Mouse (Mus musculus): Measurements from ENCODE around the gene Rab3gap2. TPM values are rescaled to one million over a fixed set of nuclear protein-coding genes. Genes with fewer than 3 reads are reported as not detected.

The Rab3gap2 gene
- polyA plus RNA-seq, 1 experiment from 2014 or later: 31.5 TPM

DNA sequence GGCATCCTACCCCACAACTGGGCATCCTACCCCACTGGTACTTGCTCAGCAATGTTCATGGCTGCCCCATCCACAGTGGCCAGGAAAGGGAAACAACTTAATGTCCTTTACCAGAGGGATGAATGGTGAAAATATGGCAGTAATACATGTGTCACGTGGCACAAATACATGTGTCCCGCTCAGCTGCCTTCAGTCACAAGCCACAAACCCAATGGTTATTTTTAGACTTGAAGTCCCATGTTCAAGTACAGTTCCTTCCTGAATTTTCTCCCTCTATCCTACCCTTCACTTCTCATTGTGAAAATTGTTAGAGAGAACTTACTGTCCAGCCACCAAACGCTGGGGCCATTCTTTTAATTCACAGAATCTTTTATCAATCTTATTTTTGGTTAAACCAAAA is 7.6 kb upstream of the Rab3gap2 start:
- Histone ChIP-seq H3K9me3 (ENCODE audit: control insufficient read depth, low read length) (no peaks in the 10 kb centered on the region), H3K4me1 (ENCODE audit: control insufficient read depth, insufficient read depth, low read length) (no peaks in the 10 kb centered on the region), H3K27ac (ENCODE audit: low read depth, low read length) (no peak overlapping the region), H3K27me3 (ENCODE audit: control insufficient read depth, insufficient read depth, low read length) (no peaks in the 10 kb centered on the region), H3K36me3 (ENCODE audit: control insufficient read depth, insufficient read depth, low read length) (no peaks in the 10 kb centered on the region), H3K4me2 (ENCODE audit: low read depth, low read length) (no peak overlapping the region), H3K9ac (replicated peaks; ENCODE audit: low read depth, low read length) (no peak overlapping the region), H3K4me3 (ENCODE audit: low read depth, low read length) (no peak overlapping the region)
- no peak for ATAC-seq (ENCODE audit: low read depth)
- WGBS: 82% methylated on average over 3 of the region's 3 CpGs

DNA sequence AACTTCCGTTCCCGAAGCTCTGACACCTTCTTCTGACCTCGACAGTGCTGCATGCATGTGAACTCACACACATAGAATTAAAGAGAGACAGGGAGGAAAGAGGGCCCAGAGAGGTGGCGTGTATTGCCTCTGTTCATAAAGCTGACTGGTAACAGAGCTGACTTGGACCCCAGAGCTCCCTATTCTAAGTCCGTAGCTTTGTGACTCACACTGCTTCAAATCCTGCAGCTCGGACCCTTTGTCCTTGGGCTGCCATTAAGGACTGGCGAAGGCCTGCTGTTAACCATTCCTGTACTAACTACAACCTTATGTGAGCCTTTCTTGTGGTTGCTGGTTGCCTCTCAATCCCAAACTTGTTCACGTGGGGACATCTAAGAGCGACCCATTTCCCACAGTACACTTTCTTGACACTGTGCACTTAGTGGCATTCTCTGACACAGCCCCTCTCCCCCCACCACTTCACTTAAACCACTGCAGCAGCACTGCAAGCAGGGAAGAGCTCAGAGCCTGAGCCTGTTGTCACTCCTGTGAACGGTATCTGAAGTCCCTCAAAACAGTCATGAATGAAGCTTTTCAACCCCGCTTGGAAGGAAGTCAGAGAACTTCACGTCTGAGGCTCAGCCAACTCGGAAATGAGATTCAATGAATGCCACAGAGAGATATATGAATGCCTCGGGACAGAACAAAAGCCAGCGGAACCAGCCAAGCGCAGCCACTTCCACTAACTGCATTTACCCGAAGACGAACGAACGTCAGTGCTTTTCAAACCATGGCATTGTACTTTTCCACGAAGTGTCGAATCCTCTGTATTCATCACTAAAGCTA is 3.1 kb upstream of the Rab3gap2 start:
- no peaks in the 10 kb centered on the region for H3K27me3 ChIP-seq (ENCODE audit: control insufficient read depth, insufficient read depth, low read length)
- no peak overlapping the region for H3K4me3 ChIP-seq (ENCODE audit: low read depth, low read length)
- WGBS: 31% methylated on average over 22 of the region's 22 CpGs
- peak overlapping the region; percentile 7; the same call in 1 of the 2 replicates for H3K4me2 ChIP-seq (ENCODE audit: low read depth, low read length)
- no peaks in the 10 kb centered on the region for H3K9me3 ChIP-seq (ENCODE audit: control insufficient read depth, low read length)
- peaks cover 13% of the 10 kb centered on the region for H3K4me1 ChIP-seq (ENCODE audit: control insufficient read depth, insufficient read depth, low read length)
- no peaks in the 10 kb centered on the region for H3K36me3 ChIP-seq (ENCODE audit: control insufficient read depth, insufficient read depth, low read length)
- peak overlapping the region; percentile 28; the same call in 1 of the 2 replicates for H3K27ac ChIP-seq (ENCODE audit: low read depth, low read length)
- peak; percentile 28; the same call in 1 of the 2 replicates for ATAC-seq (ENCODE audit: low read depth)
- no peak overlapping the region; the same call in 1 of the 2 replicates for H3K9ac ChIP-seq (replicated peaks; ENCODE audit: low read depth, low read length)

DNA sequence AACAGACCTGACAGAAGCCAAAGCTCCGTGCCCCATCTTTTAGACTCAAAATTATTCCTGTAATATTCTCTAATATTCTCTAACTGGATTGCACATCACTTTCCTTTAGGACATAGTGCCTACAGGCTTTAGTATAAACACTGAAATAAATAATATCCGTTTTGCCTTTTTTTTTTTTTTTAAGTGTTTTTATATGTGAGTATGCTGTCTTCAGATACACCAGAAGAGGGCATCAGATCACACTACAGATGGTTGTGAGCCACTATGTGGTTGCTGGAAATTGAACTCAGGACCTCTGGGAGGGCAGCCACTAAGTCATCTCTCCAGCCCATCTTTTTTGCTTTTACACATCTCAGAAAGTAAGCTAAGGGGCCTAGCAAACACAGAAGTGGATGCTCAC is 1.9 kb upstream of the Rab3gap2 start:
- H3K27ac ChIP-seq (ENCODE audit: low read depth, low read length): no peak overlapping the region
- no peak overlapping the region for H3K4me2 ChIP-seq (ENCODE audit: low read depth, low read length)
- no peak for ATAC-seq (ENCODE audit: low read depth)
- H3K4me1 ChIP-seq (ENCODE audit: control insufficient read depth, insufficient read depth, low read length): peaks cover 17% of the 10 kb centered on the region
- H3K4me3 ChIP-seq (ENCODE audit: low read depth, low read length): no peak overlapping the region
- WGBS: 84% methylated on average over 2 of the region's 2 CpGs
- no peaks in the 10 kb centered on the region for H3K27me3 ChIP-seq (ENCODE audit: control insufficient read depth, insufficient read depth, low read length)
- H3K9ac ChIP-seq (replicated peaks; ENCODE audit: low read depth, low read length): no peak overlapping the region
- H3K9me3 ChIP-seq (ENCODE audit: control insufficient read depth, low read length): no peaks in the 10 kb centered on the region
- no peaks in the 10 kb centered on the region for H3K36me3 ChIP-seq (ENCODE audit: control insufficient read depth, insufficient read depth, low read length)

GRCm38 (mm10) chr1:185203196-185203908 is 565 bp upstream of the Rab3gap2 start:
- Histone ChIP-seq H3K9me3 (ENCODE audit: control insufficient read depth, low read length) (no peaks in the 10 kb centered on the region), H3K36me3 (ENCODE audit: control insufficient read depth, insufficient read depth, low read length) (no peaks in the 10 kb centered on the region), H3K27ac (ENCODE audit: low read depth, low read length) (peak overlapping the region; percentile 55), H3K4me1 (ENCODE audit: control insufficient read depth, insufficient read depth, low read length) (peaks cover 17% of the 10 kb centered on the region), H3K4me2 (ENCODE audit: low read depth, low read length) (peak overlapping the region; percentile 94), H3K27me3 (ENCODE audit: control insufficient read depth, insufficient read depth, low read length) (no peaks in the 10 kb centered on the region), H3K4me3 (ENCODE audit: low read depth, low read length) (peak overlapping the region; percentile 89), H3K9ac (replicated peaks; ENCODE audit: low read depth, low read length) (peak overlapping the region; percentile 92)
- 4% methylated on average over 23 of the region's 23 CpGs for WGBS
- ATAC-seq (ENCODE audit: low read depth): 0 out of 2 replicates have a peak, but pooled peaks have one; percentile 0

DNA sequence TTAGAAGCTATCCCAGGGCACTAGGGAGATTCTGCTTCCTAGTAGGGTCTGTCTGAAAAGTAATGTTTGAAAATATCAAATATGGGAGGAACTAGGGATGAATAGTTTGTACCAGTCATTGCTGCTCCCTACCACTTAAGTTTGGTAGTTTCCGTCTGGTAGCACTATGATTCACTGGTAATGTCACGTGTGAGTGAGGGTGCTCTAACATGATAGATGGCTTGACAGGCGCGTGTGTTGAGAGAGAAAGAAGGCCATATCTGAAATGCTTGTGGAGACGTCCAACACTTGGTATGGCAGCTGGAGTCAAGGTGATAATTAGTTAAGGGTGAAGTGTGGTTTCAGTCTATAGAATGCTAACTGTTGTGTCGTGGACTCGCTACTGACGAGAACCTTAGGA is 1.2 kb downstream of the Rab3gap2 start:
- H3K4me1 ChIP-seq (ENCODE audit: control insufficient read depth, insufficient read depth, low read length): peaks cover 23% of the 10 kb centered on the region
- H3K9ac ChIP-seq (replicated peaks; ENCODE audit: low read depth, low read length): no peak overlapping the region
- 76% methylated on average over 8 of the region's 8 CpGs for WGBS
- H3K27ac ChIP-seq (ENCODE audit: low read depth, low read length): no peak overlapping the region
- H3K4me3 ChIP-seq (ENCODE audit: low read depth, low read length): peak overlapping the region; percentile 89; the same call in 1 of the 2 replicates
- no peaks in the 10 kb centered on the region for H3K36me3 ChIP-seq (ENCODE audit: control insufficient read depth, insufficient read depth, low read length)
- no peaks in the 10 kb centered on the region for H3K27me3 ChIP-seq (ENCODE audit: control insufficient read depth, insufficient read depth, low read length)
- H3K4me2 ChIP-seq (ENCODE audit: low read depth, low read length): peak overlapping the region; percentile 94
- H3K9me3 ChIP-seq (ENCODE audit: control insufficient read depth, low read length): no peaks in the 10 kb centered on the region
- ATAC-seq (ENCODE audit: low read depth): no peak

DNA sequence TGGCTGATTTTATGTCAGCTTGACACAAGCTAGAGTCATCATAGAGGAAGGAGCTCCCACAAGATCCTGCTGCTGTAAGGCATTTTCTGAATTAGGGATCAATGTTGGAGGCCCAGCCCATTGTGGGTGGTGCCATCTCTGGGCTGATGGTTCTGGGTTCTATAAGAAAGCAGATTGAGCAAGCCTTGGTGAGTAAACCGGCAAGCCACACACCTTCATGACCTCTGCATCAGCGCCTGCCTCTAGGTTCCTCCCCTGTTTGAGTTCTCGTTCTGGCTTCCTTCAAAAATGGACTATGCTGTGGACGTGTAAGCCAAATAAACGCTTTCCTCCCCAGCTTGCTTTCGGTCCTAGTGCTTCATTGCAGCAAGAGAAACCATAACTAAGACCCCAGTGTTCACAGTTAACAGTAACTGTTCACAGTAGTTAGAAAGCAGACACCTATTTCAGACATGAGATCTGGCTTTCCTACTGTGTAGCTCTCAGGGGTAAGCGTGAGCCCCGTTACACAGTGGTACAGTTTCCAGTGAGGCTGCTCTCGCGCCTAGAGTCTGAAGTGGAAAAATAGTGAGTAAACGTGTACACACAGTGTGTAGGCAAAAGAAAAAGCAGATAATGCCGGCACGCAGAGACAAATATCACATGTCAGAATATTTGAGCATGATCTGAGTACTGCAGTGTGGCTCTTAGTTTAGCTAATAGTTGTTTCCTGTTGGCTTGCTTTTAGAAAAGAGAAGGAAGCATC is 4.1 kb downstream of the Rab3gap2 start:
- Histone ChIP-seq H3K27ac (ENCODE audit: low read depth, low read length) (no peak overlapping the region), H3K4me3 (ENCODE audit: low read depth, low read length) (no peak overlapping the region), H3K4me1 (ENCODE audit: control insufficient read depth, insufficient read depth, low read length) (peaks cover 23% of the 10 kb centered on the region), H3K4me2 (ENCODE audit: low read depth, low read length) (no peak overlapping the region), H3K27me3 (ENCODE audit: control insufficient read depth, insufficient read depth, low read length) (no peaks in the 10 kb centered on the region), H3K9me3 (ENCODE audit: control insufficient read depth, low read length) (no peaks in the 10 kb centered on the region), H3K9ac (replicated peaks; ENCODE audit: low read depth, low read length) (no peak overlapping the region), H3K36me3 (ENCODE audit: control insufficient read depth, insufficient read depth, low read length) (no peaks in the 10 kb centered on the region)
- ATAC-seq (ENCODE audit: low read depth): no peak
- WGBS: 93% methylated on average over 13 of the region's 13 CpGs

DNA sequence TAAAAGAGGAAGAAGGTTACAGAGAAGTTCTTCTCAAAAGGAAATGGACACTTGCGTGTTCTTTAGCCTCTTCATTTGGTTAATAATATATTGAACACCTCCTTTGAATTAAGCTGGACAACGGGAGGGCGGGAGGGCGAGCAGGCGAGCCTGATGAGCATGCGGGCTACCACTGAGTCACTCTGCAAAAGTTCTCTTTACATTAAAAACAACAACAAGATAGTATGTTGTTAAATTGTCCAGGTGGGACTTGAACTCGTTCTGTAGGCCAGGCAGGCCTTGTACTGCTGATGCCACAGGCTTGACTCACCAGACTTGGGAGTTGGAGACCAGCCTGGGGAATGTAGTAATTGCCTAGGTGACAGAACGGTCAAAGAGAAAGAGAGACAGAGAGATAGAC is 4.8 kb downstream of the Rab3gap2 start:
- Histone ChIP-seq H3K36me3 (ENCODE audit: control insufficient read depth, insufficient read depth, low read length) (no peaks in the 10 kb centered on the region), H3K27me3 (ENCODE audit: control insufficient read depth, insufficient read depth, low read length) (no peaks in the 10 kb centered on the region), H3K4me1 (ENCODE audit: control insufficient read depth, insufficient read depth, low read length) (peaks cover 21% of the 10 kb centered on the region), H3K27ac (ENCODE audit: low read depth, low read length) (no peak overlapping the region), H3K9me3 (ENCODE audit: control insufficient read depth, low read length) (no peaks in the 10 kb centered on the region), H3K4me3 (ENCODE audit: low read depth, low read length) (no peak overlapping the region), H3K4me2 (ENCODE audit: low read depth, low read length) (no peak overlapping the region), H3K9ac (replicated peaks; ENCODE audit: low read depth, low read length) (no peak overlapping the region)
- WGBS: 91% methylated on average over 8 of the region's 8 CpGs
- ATAC-seq (ENCODE audit: low read depth): no peak

- Histone ChIP-seq H3K4me2 (ENCODE audit: low read depth, low read length) (no peak overlapping the region), H3K4me1 (ENCODE audit: control insufficient read depth, insufficient read depth, low read length) (peaks cover 18% of the 10 kb centered on the region), H3K27ac (ENCODE audit: low read depth, low read length) (no peak overlapping the region), H3K9me3 (ENCODE audit: control insufficient read depth, low read length) (no peaks in the 10 kb centered on the region), H3K9ac (replicated peaks; ENCODE audit: low read depth, low read length) (no peak overlapping the region), H3K27me3 (ENCODE audit: control insufficient read depth, insufficient read depth, low read length) (no peaks in the 10 kb centered on the region), H3K4me3 (ENCODE audit: low read depth, low read length) (no peak overlapping the region), H3K36me3 (ENCODE audit: control insufficient read depth, insufficient read depth, low read length) (no peaks in the 10 kb centered on the region)
- WGBS: 30% methylated on average over 8 of the region's 8 CpGs
- no peak for ATAC-seq (ENCODE audit: low read depth)
Measured at GRCm38 (mm10) chr1:185209641-185210176, 5.8 kb downstream of the Rab3gap2 start.
